Mouse (Mus musculus): ENCODE measurements at regions not wholly inside any gene's neighbourhood (a gene's known extent, or its start where the extent isn't known, plus 50 kb on each side); places are given as distances from the start of the nearest gene placed in this dataset.

- no peak for ATAC-seq (ENCODE audit: low read depth)
Measured at GRCm38 (mm10) chr10:46828164-46828563, 1250.5 kb downstream of the Hace1 start.

GRCm38 (mm10) chr10:46845578-46846314 lies 1268.1 kb downstream of the Hace1 start:
- Histone ChIP-seq H3K36me3 (no peaks in the 10 kb centered on the region), H3K4me1 (replicated peaks) (no peaks in the 10 kb centered on the region), H3K27ac (replicated peaks) (no peak overlapping the region), H3K9me3 (no peaks in the 10 kb centered on the region), H3K4me2 (no peak overlapping the region), H3K9ac (no peak overlapping the region), H3K4me3 (no peak overlapping the region), H3K27me3 (no peaks in the 10 kb centered on the region)
- 71% methylated on average over 3 of the region's 3 CpGs for WGBS
- ATAC-seq (ENCODE audit: low read depth): no peak

More at GRCm38 (mm10) chr10:46828164-46828563, 1250.5 kb downstream of the Hace1 start:
- Histone ChIP-seq H3K9me3 (no peaks in the 10 kb centered on the region), H3K4me1 (replicated peaks) (peaks cover 10% of the 10 kb centered on the region), H3K4me3 (no peak overlapping the region), H3K9ac (no peak overlapping the region), H3K4me2 (no peak overlapping the region), H3K36me3 (no peaks in the 10 kb centered on the region), H3K27me3 (no peaks in the 10 kb centered on the region), H3K27ac (replicated peaks) (peak overlapping the region; percentile 54)
- whole genome bisulfite sequencing: 41% methylated on average over 2 of the region's 2 CpGs

All from neural tube, embryonic 13.5 days (tissue).